Mouse (Mus musculus): Measurements from ENCODE around the gene Tm9sf3.

The Tm9sf3 gene

DNA sequence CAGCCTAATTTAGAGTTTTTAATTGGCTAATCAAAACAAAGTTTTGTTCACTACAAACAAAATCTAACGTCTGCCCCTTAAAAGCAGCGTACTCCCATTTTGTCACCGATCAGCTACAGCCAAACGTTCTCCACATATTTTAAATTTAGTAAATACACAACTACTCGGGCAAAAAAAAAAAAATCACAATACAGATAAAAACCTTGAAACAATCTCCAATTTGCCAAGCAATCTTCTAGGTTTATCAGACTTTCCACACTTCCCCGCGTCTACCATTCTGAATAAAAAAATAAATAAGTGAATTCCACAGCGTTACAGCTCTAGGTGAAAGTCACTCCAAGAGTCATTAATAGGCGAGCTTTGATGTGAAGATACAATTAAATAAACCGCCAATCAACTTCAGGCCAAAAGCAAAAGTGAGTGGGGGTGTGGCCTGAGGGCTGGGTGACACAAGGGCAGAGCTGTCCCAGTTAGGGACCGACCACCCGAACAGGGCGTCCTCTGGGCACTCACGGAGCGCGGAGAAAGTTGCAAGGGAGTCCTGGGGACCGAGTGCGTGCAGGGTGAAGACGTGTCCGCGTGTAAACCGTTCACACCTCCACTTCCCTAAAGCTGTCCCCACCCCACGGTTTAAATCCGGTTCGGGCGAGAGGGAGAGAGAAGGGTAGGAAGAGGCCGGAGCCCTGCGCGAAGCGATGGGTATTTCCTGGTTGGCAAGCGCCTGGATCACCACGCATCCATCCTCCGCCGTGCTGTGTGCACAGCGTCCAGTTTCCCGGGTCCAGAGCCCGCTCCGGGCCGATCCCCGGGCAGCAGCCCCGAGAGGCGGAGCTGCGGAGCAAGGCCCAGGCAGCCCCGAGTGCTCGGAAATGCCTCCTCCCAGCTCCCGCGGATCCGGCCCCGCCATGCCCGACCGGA lies 826 bp downstream of the Tm9sf3 start:
- DNase-seq, result peak; percentile 77 to 85

DNA sequence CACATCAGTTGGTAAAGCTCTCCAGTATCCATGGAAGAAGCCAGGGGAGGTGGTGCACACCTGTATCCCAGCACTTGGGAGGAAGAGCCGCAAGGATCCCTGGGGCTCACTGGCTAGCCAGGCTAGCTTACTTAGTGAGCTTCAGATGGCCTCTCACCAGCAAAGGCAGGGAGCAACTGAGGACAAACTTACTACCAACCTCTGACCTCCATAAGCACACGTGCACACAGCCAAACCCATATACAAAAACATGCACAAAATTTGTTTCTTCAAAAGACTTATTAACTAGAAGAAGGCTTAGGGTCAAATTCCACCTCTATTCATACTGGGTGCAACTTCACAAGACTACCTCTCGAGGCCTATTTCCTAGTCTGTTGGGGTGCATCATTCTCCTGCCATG lies 3.1 kb downstream of the Tm9sf3 start:
- peak in 1 of 2 experiments; percentile 17 for DNase-seq

DNA sequence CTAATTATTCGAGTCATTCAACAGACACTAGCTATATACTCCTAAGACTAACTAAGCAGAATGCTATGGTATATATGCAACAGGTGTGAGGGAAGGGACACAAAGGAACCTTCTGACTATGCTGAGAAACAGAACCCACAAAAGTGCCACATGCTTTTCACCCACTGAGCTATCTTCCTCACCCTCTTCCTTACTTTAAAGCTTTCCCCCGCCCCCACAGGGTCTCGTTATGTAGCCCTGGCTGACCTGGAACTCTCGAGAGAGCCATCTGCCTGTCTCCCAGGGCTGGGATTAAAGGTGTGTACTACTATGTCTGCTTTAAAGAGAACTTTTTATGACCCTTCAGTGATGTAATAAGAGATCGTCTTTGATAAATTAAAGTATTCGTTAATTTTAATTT lies 4.5 kb downstream of the Tm9sf3 start:
- no peak for DNase-seq

DNA sequence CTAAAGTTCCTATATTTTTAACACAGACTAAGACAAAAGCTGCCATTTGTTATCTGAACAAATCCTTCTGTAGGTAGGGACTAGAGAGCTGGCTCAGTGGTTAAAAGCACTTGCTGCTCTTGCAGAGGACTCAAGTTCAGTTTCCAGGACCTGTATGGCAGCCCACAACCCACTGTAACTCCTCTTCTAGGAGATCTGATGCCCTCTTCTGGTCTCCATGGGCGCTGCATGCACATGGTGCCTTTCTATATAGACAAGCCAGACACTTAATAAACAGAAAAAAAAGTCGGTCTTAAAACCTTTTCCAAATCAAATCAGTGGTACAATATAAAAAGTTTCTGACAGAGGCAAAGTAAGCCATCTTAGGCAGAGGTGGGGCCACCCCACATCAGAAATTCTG lies 5.1 kb downstream of the Tm9sf3 start:
- DNase-seq, result peak; percentile 71 to 74

DNA sequence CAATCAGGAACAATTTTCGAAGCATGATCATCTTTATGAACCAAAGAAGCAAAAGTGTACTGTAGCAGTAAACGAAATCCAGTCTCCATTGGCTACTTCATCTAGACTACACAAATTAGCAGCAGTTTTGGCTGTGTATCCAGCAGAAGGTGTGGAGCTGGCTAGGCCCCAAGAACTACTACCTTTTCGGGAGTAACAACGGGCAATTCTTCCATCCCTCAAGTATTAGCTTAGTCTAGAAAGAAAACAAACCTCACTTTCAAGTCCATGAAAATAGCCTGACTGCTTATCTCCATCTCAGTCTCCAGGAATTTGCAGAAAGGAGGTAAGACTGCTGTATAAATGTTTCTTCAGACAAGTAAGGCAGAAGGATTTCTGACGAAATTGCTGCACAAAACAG lies 9.2 kb downstream of the Tm9sf3 start:
- DNase-seq, result no peak

GRCm38 (mm10) chr19:41248968-41249367 lies 14.8 kb downstream of the Tm9sf3 start:
- DNase-seq, result peak; percentile 40 to 52

DNA sequence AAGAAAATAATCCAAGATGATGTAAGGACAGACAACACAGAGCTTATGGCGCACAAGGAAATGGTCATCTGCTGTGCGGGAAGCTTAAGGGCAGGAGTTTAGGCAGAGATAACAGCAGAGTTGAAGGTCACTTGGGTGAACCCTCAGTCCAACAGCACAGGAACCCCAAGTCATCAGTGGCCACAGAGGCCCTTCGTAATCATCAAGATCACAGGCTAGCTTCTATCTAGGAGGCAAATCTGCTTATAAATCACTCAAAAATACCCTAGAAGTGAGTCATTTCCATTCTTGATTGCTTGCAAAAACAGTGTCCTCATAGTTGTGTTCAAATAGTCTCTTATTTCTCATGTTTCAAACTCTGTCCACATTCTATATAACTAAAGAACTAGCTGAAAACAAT lies 15.5 kb downstream of the Tm9sf3 start:
- DNase-seq, result no peak

DNA sequence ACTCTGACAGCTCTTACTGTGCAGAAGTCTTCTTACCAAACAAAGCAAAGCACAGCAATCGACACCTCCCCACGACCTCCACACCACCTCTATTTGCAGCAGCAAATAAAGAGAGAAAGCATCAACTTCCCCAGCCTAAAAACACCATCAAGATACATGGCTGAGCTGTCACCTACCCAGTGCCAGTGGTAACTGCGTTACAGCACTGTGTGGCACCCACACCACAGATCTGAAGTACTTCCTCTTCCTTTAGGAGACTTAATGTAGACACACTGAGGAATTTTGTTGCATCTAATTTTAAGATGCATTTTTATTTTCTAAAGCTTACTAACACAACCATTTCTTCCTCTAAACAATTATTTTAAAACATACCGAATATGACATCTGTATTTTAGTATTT lies 17.5 kb downstream of the Tm9sf3 start:
- DNase-seq, result no peak

DNA sequence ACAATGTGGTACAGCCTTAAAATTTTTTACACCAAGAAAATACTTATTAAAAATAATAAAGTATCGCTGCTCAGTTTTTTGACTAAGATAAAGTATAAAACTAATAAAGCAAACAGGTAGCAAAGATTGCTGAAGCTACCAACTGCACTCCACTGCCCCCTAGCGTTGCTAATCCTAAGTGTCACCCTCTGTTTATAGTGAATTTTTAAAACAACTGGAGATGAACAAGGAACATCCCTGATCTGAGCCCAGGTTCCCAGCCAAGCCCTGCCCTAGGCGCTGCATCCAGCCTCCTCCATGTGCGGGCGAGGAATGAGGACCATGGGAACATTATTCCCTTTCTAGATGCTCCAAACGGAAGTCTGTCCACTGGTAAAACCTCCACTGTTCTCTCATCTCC lies 19.2 kb downstream of the Tm9sf3 start:
- peak; percentile 74 to 75 for DNase-seq

DNA sequence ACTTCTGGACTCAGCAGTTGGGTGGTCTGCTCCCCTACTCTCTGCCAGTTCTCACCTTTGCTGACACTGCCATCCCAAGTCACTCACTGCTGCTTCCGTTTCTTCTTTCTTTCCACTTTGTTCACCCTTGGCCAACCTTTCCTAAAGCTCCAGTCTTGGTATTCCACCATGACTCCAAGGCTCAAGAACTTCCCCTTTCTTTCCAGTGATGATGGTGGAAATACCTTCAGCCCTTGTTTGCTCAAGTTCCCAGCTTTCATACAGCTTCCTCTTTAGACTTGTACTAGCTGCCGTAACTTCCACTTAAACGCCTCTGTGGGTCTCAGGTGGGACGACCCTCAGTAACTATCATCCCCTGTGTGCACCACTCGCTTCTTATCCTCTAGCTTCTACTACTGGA lies 21.8 kb downstream of the Tm9sf3 start:
- no peak for DNase-seq

- no peak for DNase-seq
Observed at GRCm38 (mm10) chr19:41233698-41234097, 30.1 kb downstream of the Tm9sf3 start.

DNA sequence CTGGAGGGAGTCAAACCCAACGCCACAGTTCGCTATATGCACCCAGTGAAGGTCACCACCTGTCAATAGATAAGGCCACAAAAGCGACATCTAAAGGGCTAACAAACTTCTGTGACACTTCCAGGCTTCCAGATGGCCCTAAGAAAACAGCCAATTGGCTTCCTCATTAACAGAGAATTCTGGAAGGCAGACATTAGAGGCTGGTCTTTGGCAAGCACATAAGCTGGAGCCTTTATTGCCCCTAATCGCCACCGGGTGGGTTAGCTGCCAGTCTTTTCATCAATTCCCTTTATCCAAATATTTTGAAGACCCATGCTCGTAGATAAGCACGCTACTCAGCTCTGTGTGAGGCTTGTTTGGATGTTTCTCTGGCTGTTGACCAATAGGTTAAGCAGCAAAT lies 55.5 kb downstream of the Tm9sf3 start:
- DNase-seq, result no peak

DNA sequence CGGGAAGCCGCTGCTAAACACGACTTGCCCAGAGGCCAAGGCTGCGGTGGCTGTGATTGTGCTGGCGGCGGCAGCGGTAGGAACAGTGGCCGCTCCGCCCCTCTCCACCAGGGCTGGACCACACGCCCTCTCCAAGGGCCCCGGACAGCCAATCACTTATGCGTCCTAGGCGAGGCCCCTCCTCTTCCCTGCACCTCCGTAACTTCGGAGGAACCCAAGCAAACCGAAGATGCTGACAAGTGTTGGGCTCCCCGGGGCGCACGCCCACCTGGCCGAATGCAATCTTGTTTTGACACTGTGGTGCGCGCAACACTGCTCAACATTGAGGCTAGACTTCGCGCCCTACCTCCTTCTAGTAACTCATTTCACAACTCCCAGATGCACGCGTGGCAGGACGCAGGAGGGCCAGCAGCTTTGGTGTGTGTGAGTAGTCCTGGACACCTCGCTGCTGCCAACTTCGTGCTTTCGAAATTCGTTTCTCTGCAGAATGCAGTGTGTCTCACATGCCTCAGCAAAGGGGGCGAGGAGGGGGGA lies 56.9 kb downstream of the Tm9sf3 start, which contains the start of gene Tll2:
Tll2 (minus strand) TSS at position 25 of the 534 bp plus-strand sequence.
- DNase-seq, result peak; percentile 71 to 81

DNA sequence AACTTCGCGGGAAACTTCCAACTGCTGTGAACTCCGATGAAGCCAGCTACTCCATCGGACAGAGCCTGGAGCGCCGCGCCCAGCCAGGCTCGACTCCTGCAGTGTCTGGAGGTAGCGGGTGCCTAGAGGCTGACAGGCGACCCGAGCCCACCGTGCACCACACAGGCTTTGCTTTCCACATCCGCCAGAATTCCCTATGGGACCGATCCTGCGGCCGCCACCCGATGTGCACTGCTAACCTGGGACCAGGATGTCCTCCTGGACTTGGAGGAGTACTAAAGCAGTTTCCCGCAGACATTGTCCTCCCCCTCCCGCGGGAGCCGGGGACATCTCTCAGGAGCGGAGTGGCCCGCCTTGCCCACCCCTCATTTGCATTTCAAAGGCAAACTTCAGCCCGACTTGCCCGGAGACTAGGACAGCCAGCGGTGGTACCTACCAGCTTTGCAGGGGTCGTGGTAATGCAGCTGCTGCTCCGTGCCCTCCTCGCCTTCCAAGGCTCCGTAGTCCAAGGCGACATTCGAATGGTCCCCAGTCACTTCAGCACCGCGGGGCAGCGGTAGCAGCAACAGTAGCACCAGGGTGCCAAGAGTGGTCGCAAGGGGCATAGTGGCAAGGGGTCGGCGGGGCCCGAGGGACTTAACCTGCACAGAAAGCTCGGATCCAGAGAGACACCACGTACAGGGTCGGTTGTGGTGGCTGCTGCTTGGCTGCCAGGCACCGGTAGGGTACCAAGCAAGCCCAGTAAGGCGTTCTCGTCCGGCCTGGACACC lies 57.6 kb downstream of the Tm9sf3 start:
- DNase-seq, result peak; percentile 22 to 28

GRCm38 (mm10) chr19:41204159-41205081 lies 59.4 kb downstream of the Tm9sf3 start:
- DNase-seq, result peak in 1 of 2 experiments; percentile 18

DNA sequence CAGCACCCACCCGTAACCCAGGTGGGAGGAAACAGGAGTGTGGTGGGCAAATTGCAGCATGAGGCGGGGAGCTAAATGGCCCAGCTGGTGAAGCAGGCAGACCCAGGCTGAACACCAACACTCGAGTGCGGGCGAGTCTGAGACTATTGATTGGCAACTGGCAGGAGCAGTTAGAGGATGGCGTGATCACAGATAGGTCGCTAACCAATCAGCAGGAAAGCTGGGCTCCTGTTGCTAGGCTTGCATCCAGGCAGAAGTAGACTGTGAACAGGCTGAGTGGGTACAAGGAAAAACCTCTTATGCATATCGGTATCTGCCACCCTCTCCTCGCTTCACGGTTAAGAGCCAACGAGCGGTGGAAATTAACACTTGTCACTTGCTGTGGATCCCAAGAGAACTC lies 66.2 kb downstream of the Tm9sf3 start:
- DNase-seq, result no peak

GRCm38 (mm10) chr19:41193379-41193778 lies 70.4 kb downstream of the Tm9sf3 start:
- DNase-seq, result no peak

- DNase-seq, result no peak
Observed at GRCm38 (mm10) chr19:41192953-41193352, 70.8 kb downstream of the Tm9sf3 start.

DNA sequence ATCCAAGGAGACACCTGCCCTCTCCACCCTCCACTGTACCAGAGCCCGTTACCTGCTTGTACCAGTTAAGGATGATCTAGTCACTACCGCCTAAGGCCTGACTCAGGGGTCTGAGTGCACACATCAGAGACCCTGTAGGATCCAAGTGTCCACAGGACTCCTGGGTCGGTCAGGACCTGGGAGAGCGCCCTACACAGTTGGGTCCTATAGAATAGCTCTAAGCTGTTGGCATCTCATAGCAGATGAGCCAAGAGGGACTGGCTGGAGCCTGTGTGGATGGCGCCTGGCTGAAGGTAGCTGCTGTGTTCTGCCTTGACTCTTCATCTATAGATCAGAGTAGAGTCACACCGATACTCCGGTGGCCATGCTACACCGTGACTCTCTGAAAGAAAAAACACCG lies 72.1 kb downstream of the Tm9sf3 start:
- peak; percentile 74 to 76 for DNase-seq

DNA sequence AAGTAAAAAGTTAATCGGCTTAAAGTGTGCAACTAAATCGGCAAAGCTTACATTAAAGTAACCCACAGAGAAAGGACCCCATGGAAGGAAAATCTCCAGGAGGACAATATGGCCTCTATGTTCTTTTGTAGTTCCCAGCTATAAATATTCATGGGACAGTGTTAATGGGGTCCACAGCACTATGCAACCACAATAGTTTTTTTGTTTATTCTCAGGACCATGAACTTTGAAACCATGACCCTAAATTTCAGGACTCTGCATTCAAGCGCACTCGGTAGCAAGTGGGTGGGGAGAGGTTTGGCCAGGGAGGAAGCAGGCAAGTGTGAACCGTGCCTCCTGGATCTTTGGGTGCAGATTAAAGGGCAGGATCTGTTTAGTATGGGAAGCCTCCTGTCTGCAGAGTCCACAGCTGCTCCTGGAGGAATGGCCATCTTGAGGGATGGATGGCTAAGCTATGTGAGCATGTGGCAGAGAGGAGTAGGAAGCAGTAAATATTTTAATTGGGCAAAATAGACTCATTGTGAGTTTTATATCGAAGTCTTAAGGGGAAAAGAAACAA lies 72.8 kb downstream of the Tm9sf3 start:
- DNase-seq, result no peak

DNA sequence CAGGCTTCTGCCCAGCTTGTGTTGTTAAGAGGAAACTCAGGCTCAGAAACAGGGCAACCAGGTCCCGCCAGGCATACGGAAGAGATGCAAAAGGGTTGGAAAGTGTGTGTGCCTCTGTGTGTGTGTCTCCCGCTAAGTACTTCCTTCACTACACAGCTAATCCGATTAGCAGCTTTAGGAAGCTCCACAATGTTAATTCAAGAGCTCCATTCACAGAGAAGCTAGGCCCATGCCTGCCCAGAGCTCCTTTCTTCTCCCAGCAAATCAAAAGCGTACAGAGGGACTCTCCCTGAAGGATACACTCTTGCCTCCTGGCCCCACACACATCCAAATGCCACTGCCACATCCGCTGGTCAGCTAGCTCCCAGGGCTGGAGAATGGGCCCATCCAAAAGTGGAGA lies 86.5 kb downstream of the Tm9sf3 start:
- no peak for DNase-seq

- DNase-seq, result no peak
Observed at GRCm38 (mm10) chr19:41176881-41177280, 86.9 kb downstream of the Tm9sf3 start.

Measured in kidney, postnatal 4 days (tissue).